Mouse (Mus musculus): ENCODE measurements at regions not wholly inside any gene's neighbourhood (a gene's known extent, or its start where the extent isn't known, plus 50 kb on each side); places are given as distances from the start of the nearest gene placed in this dataset.

GRCm38 (mm10) chr13:60001637-60002036 lies 175.5 kb downstream of the Gas1 start:
- no peak overlapping the region for H3K4me3 ChIP-seq (ENCODE audit: low read depth, low read length)
- 65% methylated on average over 4 of the region's 4 CpGs for WGBS
- no peaks in the 10 kb centered on the region for H3K27me3 ChIP-seq (ENCODE audit: control insufficient read depth, insufficient read depth, low read length)
- H3K9me3 ChIP-seq (ENCODE audit: control insufficient read depth, low read length): no peaks in the 10 kb centered on the region
- H3K4me1 ChIP-seq (replicated peaks; ENCODE audit: control insufficient read depth, insufficient read depth): no peaks in the 10 kb centered on the region
- H3K27ac ChIP-seq (replicated peaks): no peak overlapping the region
- no peak overlapping the region for H3K9ac ChIP-seq (ENCODE audit: low read length)
- no peaks in the 10 kb centered on the region for H3K36me3 ChIP-seq (ENCODE audit: control insufficient read depth, insufficient read depth, low read length)
- DNase-seq (ENCODE audit: low spot score) (no peak), ATAC-seq (ENCODE audit: low FRiP score, low TSS enrichment) (no peak)
- no peak overlapping the region for H3K4me2 ChIP-seq (replicated peaks; ENCODE audit: low read depth)
- TF ChIP-seq EP300 (optimal IDR thresholded peaks at IDR 0.05) (no peak), CTCF (IDR thresholded peaks at IDR 0.05; ENCODE audit: low read depth) (no peak)

- no peak overlapping the region for H3K4me2 ChIP-seq (replicated peaks; ENCODE audit: low read depth)
- 53% methylated on average over 8 of the region's 8 CpGs for WGBS
- ATAC-seq (ENCODE audit: low FRiP score, low TSS enrichment): no peak
These were observed 176.4 kb downstream of the Gas1 start for GRCm38 (mm10) chr13:60000618-60001347.

GRCm38 (mm10) chr13:59997431-59997830 lies 174.5 kb upstream of the Tut7 start:
- 80% methylated on average over 3 of the region's 3 CpGs for WGBS
- DNase-seq (ENCODE audit: low spot score) (no peak), ATAC-seq (ENCODE audit: low FRiP score, low TSS enrichment) (no peak)
- Histone ChIP-seq H3K27me3 (ENCODE audit: control insufficient read depth, insufficient read depth, low read length) (no peaks in the 10 kb centered on the region), H3K4me2 (replicated peaks; ENCODE audit: low read depth) (no peak overlapping the region), H3K27ac (replicated peaks) (no peak overlapping the region), H3K9ac (ENCODE audit: low read length) (no peak overlapping the region), H3K4me3 (ENCODE audit: low read depth, low read length) (no peak overlapping the region), H3K36me3 (ENCODE audit: control insufficient read depth, insufficient read depth, low read length) (no peaks in the 10 kb centered on the region), H3K9me3 (ENCODE audit: control insufficient read depth, low read length) (no peaks in the 10 kb centered on the region), H3K4me1 (replicated peaks; ENCODE audit: control insufficient read depth, insufficient read depth) (no peaks in the 10 kb centered on the region)
- TF ChIP-seq CTCF (IDR thresholded peaks at IDR 0.05; ENCODE audit: low read depth) (no peak), EP300 (optimal IDR thresholded peaks at IDR 0.05) (no peak)

More at GRCm38 (mm10) chr13:60000618-60001347, 176.4 kb downstream of the Gas1 start:
- no peak for TF ChIP-seq EP300 (optimal IDR thresholded peaks at IDR 0.05)
- TF ChIP-seq CTCF (IDR thresholded peaks at IDR 0.05; ENCODE audit: low read depth): no peak; the same call in 1 of the 2 replicates
- no peaks in the 10 kb centered on the region for H3K27me3 ChIP-seq (ENCODE audit: control insufficient read depth, insufficient read depth, low read length)
- H3K9ac ChIP-seq (ENCODE audit: low read length): no peak overlapping the region
- H3K4me3 ChIP-seq (ENCODE audit: low read depth, low read length): no peak overlapping the region
- no peaks in the 10 kb centered on the region for H3K36me3 ChIP-seq (ENCODE audit: control insufficient read depth, insufficient read depth, low read length)
- no peak for DNase-seq (ENCODE audit: low spot score)
- no peaks in the 10 kb centered on the region for H3K9me3 ChIP-seq (ENCODE audit: control insufficient read depth, low read length)
- no peaks in the 10 kb centered on the region for H3K4me1 ChIP-seq (replicated peaks; ENCODE audit: control insufficient read depth, insufficient read depth)
- no peak overlapping the region for H3K27ac ChIP-seq (replicated peaks)

- Histone ChIP-seq H3K27ac (replicated peaks) (no peak overlapping the region), H3K9me3 (ENCODE audit: control insufficient read depth, low read length) (no peaks in the 10 kb centered on the region), H3K4me3 (ENCODE audit: low read depth, low read length) (no peak overlapping the region), H3K9ac (ENCODE audit: low read length) (no peak overlapping the region), H3K4me1 (replicated peaks; ENCODE audit: control insufficient read depth, insufficient read depth) (no peaks in the 10 kb centered on the region), H3K27me3 (ENCODE audit: control insufficient read depth, insufficient read depth, low read length) (no peaks in the 10 kb centered on the region), H3K36me3 (ENCODE audit: control insufficient read depth, insufficient read depth, low read length) (no peaks in the 10 kb centered on the region), H3K4me2 (replicated peaks; ENCODE audit: low read depth) (no peak overlapping the region)
- DNase-seq (ENCODE audit: low spot score) (no peak), ATAC-seq (ENCODE audit: low FRiP score, low TSS enrichment) (no peak)
- no peak for TF ChIP-seq CTCF (IDR thresholded peaks at IDR 0.05; ENCODE audit: low read depth)
- TF ChIP-seq EP300 (optimal IDR thresholded peaks at IDR 0.05): no peak
- 54% methylated on average over 13 of the region's 13 CpGs for WGBS
These were observed 173.3 kb upstream of the Tut7 start for GRCm38 (mm10) chr13:59996146-59996814.

- 64% methylated on average over 11 of the region's 11 CpGs for WGBS
- H3K4me2 ChIP-seq (replicated peaks; ENCODE audit: low read depth): no peak overlapping the region
- H3K9ac ChIP-seq (ENCODE audit: low read length): no peak overlapping the region
- H3K36me3 ChIP-seq (ENCODE audit: control insufficient read depth, insufficient read depth, low read length): no peaks in the 10 kb centered on the region
- no peak overlapping the region for H3K4me3 ChIP-seq (ENCODE audit: low read depth, low read length)
- no peaks in the 10 kb centered on the region for H3K9me3 ChIP-seq (ENCODE audit: control insufficient read depth, low read length)
- H3K27me3 ChIP-seq (ENCODE audit: control insufficient read depth, insufficient read depth, low read length): no peaks in the 10 kb centered on the region
- H3K4me1 ChIP-seq (replicated peaks; ENCODE audit: control insufficient read depth, insufficient read depth): no peaks in the 10 kb centered on the region
- no peak for DNase-seq (ENCODE audit: low spot score)
- ATAC-seq (ENCODE audit: low FRiP score, low TSS enrichment): no peak
- no peak overlapping the region for H3K27ac ChIP-seq (replicated peaks)
- TF ChIP-seq CTCF (IDR thresholded peaks at IDR 0.05; ENCODE audit: low read depth) (no peak), EP300 (optimal IDR thresholded peaks at IDR 0.05) (no peak)
These were observed 170.0 kb upstream of the Tut7 start for GRCm38 (mm10) chr13:59992780-59993501.
